Mouse (Mus musculus) E14TG2a.4 (cell line): ENCODE results near the gene Lepr.

Experiments used
- H3K27me3 ChIP-seq: 2 replicates; pipeline ENCODE4 v1.6.1; 2014; ENCODE audit warnings: low read length, control low read depth; ENCODE audit not compliant: insufficient read depth
- H3K36me3 ChIP-seq: 2 replicates; pipeline ENCODE4 v1.6.1; 2014; ENCODE audit warnings: low read length, control low read depth; ENCODE audit not compliant: insufficient read depth
- H3K4me1 ChIP-seq: replicated peaks from 2 replicates; pipeline ENCODE4 v1.6.1; 2014; ENCODE audit warnings: low read depth, low read length, control low read depth
- H3K4me3 ChIP-seq: replicated peaks from 2 replicates; pipeline ENCODE4 v1.5.1; 2014; ENCODE audit warnings: mild to moderate bottlenecking, low read length
- H3K9me3 ChIP-seq: 2 replicates; pipeline ENCODE4 v1.6.1; 2014; ENCODE audit warnings: low read length, control low read depth
- CTCF ChIP-seq: conservative IDR thresholded peaks from 2 replicates; pipeline ENCODE4 v1.5.1; 2014; ENCODE audit warnings: low read length
- NANOG ChIP-seq: IDR thresholded peaks from 2 replicates; pipeline ENCODE4 v1.6.1; 2014; ENCODE audit warnings: borderline replicate concordance, low read length, mixed read lengths
- POU5F1 ChIP-seq: IDR thresholded peaks from 2 replicates; pipeline ENCODE4 v1.6.1; 2014; ENCODE audit warnings: low read length, borderline replicate concordance

Lepr gene

GRCm38 (mm10) chr4:101707953-101708352 lies 9.3 kb upstream of the Lepr start:
- TF ChIP-seq NANOG (no peak), POU5F1 (no peak), CTCF (no peak)
- Histone ChIP-seq H3K4me3 (no peak overlapping the region), H3K36me3 (no peaks in the 10 kb centered on the region), H3K4me1 (no peaks in the 10 kb centered on the region), H3K27me3 (0 out of 2 replicates have a peak, but pooled peaks cover 3% of the 10 kb centered on the region), H3K9me3 (no peaks in the 10 kb centered on the region)

DNA sequence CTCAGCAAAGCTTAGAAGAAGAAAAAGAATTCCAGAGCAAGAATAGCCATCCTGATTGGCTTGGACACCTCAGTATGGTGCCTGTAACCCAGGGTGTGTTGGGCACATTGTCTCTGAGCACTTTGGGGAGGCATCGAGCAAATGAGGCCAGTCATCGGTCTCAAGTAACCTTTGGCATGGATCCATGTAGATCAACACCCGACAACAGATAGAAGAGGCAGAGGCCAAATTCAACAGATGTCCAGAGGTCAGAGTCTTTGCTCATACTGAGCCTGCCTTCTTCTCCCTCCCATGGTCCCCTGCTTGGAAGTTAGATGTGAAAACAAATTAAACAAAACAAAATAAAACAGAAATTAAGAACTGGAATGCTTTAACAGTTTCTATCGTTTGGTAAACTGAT lies 6.8 kb upstream of the Lepr start:
- TF ChIP-seq POU5F1 (no peak), NANOG (no peak), CTCF (no peak)
- Histone ChIP-seq H3K36me3 (no peaks in the 10 kb centered on the region), H3K4me3 (no peak overlapping the region), H3K4me1 (no peaks in the 10 kb centered on the region), H3K9me3 (no peaks in the 10 kb centered on the region), H3K27me3 (peaks cover 6% of the 10 kb centered on the region; the same call in 1 of the 2 replicates)

DNA sequence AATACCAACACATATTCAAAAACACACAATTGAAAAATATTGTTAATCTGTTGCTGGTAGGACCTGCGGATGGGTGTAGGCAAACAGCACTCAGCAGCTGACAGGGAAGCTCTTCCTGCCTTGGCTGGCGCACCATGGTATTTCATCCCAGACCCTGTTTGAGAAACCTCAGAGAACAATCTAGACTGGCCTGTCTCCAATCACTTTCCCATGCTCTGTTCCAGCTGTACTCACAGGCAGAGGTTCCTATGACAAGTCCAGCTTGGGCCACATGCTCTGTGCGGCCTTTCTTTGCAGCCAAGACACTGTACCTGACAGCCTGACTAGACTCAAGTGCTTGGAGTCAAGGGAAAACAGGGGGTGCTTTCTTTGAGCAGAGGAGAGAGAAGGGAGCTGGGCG lies 6.1 kb upstream of the Lepr start:
- H3K4me3 ChIP-seq, result no peak overlapping the region
- TF ChIP-seq CTCF (no peak), POU5F1 (no peak), NANOG (no peak)
- H3K36me3 ChIP-seq, result no peaks in the 10 kb centered on the region
- H3K27me3 ChIP-seq, result peaks cover 12% of the 10 kb centered on the region
- no peaks in the 10 kb centered on the region for H3K4me1 ChIP-seq
- H3K9me3 ChIP-seq, result no peaks in the 10 kb centered on the region

DNA sequence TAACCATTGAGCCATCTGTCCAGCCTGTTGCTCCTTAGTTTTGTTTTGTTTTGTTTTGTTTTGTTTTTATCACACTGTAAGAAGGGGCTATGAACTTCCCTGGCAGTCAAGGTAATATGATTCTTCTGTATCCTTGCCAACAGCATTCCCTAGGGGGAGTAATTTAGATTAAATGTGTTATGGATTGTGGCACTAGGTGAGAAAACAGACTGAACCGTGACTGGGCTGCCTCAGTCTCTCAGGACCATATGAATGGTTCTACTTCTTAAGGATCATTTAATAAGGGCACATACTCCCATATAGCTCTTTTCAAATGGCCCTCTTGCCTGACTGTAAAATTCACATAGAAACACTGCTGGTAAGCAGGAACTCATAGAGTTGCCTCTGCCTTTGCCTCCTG lies 4.6 kb upstream of the Lepr start:
- no peak for TF ChIP-seq CTCF
- no peak for TF ChIP-seq POU5F1
- no peak for TF ChIP-seq NANOG
- Histone ChIP-seq H3K4me3 (no peak overlapping the region), H3K4me1 (no peaks in the 10 kb centered on the region), H3K36me3 (no peaks in the 10 kb centered on the region), H3K27me3 (peaks cover 25% of the 10 kb centered on the region), H3K9me3 (no peaks in the 10 kb centered on the region)

DNA sequence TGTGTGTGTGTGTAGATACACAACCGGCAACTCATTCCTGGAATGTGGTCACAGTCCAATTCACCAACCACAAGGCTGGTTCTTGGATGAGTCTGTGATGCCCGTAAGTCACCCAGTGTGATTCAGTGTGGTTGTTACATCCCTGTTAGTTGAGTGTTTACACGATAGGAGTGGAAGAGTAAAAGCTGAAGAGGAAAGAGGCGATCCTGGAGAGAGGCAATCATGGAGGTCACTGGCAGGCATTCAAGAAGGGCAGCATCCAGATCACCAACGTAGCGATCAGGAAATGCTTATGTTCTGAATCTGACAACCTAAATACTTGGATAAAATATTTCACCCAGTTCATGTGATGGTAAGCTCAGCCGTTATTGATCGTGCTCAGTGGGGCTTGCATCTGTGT lies 1.9 kb upstream of the Lepr start:
- TF ChIP-seq CTCF, result no peak
- no peak for TF ChIP-seq POU5F1
- no peak for TF ChIP-seq NANOG
- H3K9me3 ChIP-seq, result no peaks in the 10 kb centered on the region
- no peaks in the 10 kb centered on the region for H3K36me3 ChIP-seq
- peaks cover 35% of the 10 kb centered on the region for H3K27me3 ChIP-seq
- H3K4me1 ChIP-seq, result peaks cover 5% of the 10 kb centered on the region
- no peak overlapping the region for H3K4me3 ChIP-seq

GRCm38 (mm10) chr4:101715805-101716204 lies 1.4 kb upstream of the Lepr start:
- no peak for TF ChIP-seq CTCF
- no peak for TF ChIP-seq POU5F1
- no peak for TF ChIP-seq NANOG
- no peaks in the 10 kb centered on the region for H3K9me3 ChIP-seq
- H3K4me3 ChIP-seq, result no peak overlapping the region
- peaks cover 5% of the 10 kb centered on the region for H3K4me1 ChIP-seq
- H3K36me3 ChIP-seq, result no peaks in the 10 kb centered on the region
- peaks cover 35% of the 10 kb centered on the region for H3K27me3 ChIP-seq

DNA sequence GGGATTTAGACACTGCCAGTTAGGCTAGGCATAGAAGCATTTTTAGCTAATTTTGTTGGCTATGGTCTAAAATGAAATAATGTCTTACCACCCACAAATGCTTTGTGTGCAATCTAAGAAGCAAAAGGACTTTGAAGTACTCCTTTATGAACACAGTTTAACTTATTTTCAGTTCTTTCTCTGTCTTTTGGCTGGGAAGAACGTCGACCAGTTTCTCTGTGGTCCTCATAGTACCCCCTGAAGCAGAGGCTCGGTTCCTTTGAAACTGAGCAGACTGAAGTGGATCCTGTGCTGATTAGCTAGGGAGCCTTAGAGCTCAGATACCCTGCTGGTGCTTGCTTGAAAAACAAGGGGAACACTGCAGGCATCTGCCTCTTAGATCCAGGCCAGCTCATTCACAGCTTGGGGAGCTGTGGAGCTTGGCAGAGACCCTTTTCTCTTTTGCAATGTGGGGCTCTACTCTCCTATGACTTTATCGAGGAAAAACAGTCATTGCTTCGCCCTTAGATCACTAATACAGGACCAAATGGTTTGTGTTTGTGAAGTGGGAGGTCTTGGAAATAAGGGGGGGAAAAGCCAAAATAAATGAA lies 1.9 kb downstream of the Lepr start:
- Histone ChIP-seq H3K27me3 (peaks cover 31% of the 10 kb centered on the region), H3K36me3 (no peaks in the 10 kb centered on the region), H3K4me3 (no peak overlapping the region), H3K9me3 (no peaks in the 10 kb centered on the region), H3K4me1 (peaks cover 5% of the 10 kb centered on the region)
- no peak for TF ChIP-seq NANOG
- no peak for TF ChIP-seq CTCF
- no peak for TF ChIP-seq POU5F1

GRCm38 (mm10) chr4:101721705-101722104 lies 4.5 kb downstream of the Lepr start:
- H3K4me3 ChIP-seq, result no peak overlapping the region
- H3K4me1 ChIP-seq, result peaks cover 5% of the 10 kb centered on the region
- no peaks in the 10 kb centered on the region for H3K9me3 ChIP-seq
- no peaks in the 10 kb centered on the region for H3K36me3 ChIP-seq
- peaks cover 18% of the 10 kb centered on the region for H3K27me3 ChIP-seq
- TF ChIP-seq CTCF (no peak), POU5F1 (no peak), NANOG (no peak)

GRCm38 (mm10) chr4:101741973-101742372 lies 24.8 kb downstream of the Lepr start:
- H3K4me3 ChIP-seq, result no peak overlapping the region
- no peaks in the 10 kb centered on the region for H3K4me1 ChIP-seq
- no peak for TF ChIP-seq POU5F1
- no peak for TF ChIP-seq CTCF
- TF ChIP-seq NANOG, result no peak
- H3K27me3 ChIP-seq, result no peaks in the 10 kb centered on the region
- H3K9me3 ChIP-seq, result no peaks in the 10 kb centered on the region
- H3K36me3 ChIP-seq, result no peaks in the 10 kb centered on the region

DNA sequence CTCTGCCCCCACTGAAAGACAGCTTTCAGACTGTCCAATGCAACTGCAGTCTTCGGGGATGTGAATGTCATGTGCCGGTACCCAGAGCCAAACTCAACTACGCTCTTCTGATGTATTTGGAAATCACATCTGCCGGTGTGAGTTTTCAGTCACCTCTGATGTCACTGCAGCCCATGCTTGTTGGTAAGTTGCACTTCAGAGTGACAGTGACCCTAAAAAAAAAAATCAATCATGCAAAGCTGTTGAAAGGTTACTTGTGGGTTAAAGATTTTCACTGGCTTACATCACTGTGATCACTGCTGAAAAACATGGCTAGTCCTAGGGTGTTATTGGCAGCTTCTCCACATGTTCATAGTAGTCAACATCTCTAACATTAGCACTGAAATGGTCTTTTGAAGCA lies 28.3 kb downstream of the Lepr start:
- Histone ChIP-seq H3K27me3 (no peaks in the 10 kb centered on the region), H3K9me3 (no peaks in the 10 kb centered on the region), H3K4me3 (no peak overlapping the region), H3K4me1 (no peaks in the 10 kb centered on the region), H3K36me3 (no peaks in the 10 kb centered on the region)
- TF ChIP-seq POU5F1 (no peak), CTCF (no peak), NANOG (no peak)
